Mouse (Mus musculus) monocyte, adult 5-6 weeks (primary cell): ENCODE data around the gene Nradd. TPM values are rescaled to one million over a fixed set of nuclear protein-coding genes. Genes with fewer than 3 reads are reported as not detected.
A peak's percentile ranks its signal among the peaks of the same experiment; 100 is the strongest.

Source experiments
- ATAC-seq: fragments of 153-309, 156-312 bp; replicated peaks from 2 replicates; pipeline ENCODE4 v1.8.0; 2017; ENCODE audit warnings: mild to moderate bottlenecking; ENCODE audit not compliant: low TSS enrichment, insufficient number of reproducible peaks, severe bottlenecking, poor library complexity, low FRiP score
- total RNA-seq: library from RNA; stranded (forward); fragments of 200-1000, 200-491, 200-594 nt; gene quantifications from 3 replicates; pipeline ENCODE4 v1.2.3, GENCODE M21; 2017

Nradd gene
- 5.9 to 10.5 TPM (median 9.9 TPM) in 3 replicates for total RNA-seq

DNA sequence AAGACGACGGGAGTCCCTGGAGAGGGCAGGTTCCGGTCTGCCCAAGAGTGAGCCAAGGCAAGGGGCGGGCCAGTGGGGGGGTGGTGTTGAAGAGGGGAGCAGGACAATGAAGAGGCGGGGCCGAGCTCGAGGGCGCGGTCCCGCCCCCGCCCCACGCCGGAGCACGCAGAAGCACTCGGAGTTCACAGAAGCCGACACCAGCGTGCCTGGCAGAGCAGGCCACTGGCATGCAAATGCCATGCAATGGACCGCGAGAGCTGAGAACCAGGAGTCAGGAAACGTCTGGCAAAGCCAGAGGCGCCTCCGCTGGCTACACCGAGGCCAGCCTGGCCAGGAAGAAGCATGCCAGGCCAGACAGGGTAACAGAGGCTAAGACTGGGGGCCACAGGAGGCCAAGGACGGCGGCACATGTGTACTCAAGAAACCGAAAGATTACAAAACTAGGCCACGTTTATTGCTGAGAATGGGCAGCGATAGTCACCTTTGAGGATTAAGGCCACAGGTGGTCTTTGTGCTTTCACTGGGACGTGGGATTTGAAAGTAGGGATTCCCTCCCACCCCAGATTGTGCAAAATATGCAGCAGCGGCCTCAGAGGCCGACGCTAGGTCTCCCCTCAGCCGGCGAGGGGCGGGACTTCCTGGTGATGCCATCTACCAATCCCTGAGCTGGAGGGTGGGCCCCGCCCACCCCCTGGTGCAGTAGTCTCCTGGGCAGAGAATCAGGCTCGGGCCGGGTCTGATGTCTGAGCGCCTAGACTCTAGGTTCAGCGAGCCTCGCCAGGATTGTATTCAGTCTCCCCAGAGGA lies at the start of gene Nradd:
TSS of gene Nradd (minus strand) at position 92 of the 806 bp plus-strand sequence.
- ATAC-seq: no peak

DNA sequence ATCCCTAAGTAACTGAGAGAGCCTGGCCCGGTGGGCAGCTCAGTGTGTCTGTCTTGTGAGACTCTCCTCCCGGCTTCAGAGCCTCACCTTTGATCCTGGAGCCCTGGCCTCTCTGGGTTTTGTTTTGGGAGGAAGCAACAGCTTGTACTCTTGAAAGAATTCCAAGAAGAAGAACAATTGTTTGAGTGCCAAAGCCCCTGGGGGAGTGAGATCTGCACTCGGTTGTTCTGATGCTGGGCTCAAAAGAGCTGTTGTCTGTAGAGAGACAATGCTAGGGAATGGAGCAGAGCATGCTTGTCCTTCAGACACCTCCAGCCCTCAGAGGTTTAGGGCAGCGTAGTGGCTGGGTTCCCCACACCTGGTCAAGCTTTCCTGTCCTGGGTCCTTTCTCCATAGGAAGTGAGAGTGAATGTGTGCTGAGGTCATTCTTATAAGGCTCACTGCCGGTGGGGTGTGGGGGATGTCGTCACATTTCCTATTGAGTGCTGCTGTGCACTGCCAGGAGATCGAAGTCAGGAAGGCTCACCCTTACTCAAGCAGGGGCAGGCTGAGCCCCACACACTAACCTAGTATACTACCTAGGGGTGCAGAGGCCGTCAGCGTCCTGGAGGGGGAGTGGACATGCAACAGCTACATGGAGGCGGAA lies 49.0 kb upstream of the Nradd start:
- no peak for ATAC-seq

DNA sequence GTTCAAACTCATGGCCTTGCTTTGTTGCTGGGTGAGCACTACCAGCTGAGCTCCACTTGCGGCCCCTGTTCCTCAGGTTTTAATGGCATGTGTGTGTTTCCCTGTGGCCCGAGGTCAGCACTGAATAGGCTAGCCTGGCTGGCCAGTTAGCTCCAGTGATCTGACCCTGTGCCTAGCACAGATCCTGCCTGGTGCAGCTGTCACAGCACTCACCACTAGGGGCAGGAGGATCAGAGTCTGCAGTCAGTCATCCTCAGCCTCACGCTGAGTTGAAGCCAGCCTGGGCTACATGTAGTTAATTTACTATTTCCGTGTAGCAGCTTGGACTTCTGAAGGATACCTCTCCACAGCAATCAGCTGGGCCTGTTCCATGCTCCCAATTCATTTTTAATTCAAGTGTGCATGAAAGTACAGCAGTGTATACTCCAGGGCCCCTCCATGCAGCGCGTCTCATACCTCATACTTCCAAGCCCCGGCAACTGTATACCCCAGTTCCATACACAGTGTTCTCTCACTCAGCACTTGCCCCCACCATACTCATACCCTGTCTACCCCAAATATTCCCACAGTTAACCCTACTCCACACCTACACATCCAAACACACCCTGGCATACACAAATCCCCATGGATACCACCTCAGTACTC lies 48.3 kb upstream of the Nradd start:
- ATAC-seq: 0 out of 2 replicates have a peak, but pooled peaks have one; percentile 44

DNA sequence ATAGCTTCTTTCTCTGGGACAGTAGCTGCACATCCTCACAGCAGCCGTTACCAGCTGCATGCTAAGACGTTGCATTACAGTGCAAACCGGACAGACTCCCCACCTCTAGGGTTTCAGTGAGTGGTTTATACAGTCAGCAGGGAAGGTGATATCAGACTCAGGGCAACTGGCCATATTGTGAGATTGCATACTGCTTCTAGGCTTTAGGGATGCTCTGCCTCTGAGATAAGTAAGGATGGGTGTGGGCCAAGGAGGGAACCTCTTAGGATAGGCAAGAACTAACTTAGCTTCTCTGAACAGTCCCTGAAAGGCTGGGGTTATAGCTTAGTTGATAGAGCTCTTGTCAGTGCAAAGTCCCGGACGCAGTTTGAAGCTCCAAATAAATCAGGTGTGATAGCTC lies 45.5 kb upstream of the Nradd start:
- no peak for ATAC-seq

DNA sequence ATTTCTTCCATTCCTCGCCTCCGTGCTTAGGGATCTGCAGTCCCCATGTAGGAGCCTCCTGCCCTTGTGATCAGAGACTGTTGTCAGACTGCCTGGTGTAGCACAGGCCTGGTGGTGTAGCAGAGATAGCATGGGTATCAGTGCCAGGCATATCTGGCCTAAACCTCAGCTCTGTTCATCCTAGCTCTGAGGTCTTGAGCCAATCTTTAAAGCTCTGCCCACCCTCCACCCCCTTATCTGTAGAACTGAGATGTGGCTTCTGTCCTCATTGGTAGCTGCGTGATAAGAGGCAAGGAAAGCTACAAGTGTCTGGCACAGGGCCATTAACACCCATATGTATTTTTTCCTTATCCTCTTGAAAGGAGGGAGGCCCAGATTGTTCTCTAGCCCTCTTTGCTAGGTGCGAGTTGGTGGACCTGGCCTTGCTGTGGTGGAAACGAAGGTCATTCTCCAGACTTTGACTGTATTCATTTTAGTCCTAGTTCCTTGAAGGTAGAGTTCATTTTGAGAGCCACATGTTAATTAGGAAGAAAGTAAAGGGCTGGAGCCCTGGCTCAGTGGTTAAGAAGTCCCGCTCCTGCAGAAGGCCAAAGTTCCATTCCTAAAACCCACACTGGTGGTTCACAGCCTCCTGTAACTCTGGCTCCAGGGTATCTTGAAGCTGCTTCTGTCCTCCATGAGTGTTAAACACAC lies 44.5 kb upstream of the Nradd start:
- no peak for ATAC-seq

DNA sequence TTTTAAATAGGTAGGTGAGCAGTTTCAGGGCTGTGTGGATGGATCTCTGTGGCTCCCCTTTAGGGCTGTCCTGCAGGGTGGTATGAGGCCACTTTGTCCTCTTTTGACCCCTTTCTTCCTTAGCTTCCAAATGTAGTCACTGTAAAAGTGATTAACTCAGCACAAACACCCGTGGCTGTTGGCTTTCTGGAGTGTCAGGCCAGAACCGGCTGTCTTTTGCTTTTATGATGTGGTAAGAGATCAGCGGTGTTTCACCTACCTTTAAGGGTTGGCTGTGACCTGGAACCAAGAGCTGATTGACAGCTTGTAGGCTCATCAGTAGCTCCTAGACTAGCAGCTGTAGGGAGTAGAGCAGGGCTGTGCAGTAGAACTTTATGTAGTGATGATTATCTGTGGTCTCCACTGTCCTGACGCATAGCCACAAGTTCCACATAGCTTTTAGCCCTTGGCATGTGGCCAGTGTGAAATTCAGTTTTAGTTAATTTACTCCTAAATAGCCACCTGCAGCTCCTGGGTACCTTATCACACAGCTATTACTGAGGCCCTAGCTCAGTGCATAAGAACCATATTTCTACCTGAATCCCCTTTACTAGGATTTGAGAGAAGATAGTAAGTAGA lies 43.1 kb upstream of the Nradd start:
- ATAC-seq: no peak

DNA sequence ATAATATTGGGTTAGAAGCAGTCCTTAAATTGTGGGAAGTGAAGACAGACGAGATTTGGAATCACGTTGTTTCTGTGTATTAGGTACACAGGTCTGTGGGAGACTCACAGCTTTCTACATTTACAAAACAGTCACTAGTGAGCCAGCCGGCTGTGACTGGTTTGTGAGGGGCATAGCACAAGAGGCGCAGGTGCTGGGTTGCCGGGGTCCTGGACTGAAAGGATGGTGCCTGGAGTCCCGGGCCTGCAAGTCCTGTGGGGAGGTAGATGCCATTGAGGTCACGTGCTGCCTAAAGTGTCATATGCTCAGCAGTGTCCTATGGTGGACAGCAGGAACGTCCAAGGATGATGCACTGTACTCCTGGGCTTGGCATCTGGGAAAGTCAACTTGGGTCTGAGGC lies 42.1 kb upstream of the Nradd start:
- ATAC-seq: no peak

DNA sequence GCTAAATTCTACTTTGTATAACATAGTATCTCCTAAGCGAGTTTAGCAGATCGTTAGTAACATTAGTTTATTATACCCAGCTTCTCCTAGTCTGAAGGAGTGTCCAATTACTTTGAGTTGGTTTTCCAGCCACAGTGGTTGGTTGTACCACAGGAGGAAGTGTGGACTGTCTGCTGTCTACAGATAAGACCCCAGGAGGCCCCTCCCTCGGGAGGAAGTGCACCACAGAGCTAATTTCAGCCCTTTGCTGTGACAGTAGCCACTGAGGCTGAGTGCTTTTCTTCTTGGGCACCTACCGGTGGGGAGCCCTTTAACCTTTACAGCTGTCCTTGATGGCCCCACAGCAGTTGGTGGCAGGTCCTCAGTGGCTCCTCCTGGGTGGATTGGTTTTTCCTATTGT lies 41.7 kb upstream of the Nradd start:
- ATAC-seq: peak; percentile 60

DNA sequence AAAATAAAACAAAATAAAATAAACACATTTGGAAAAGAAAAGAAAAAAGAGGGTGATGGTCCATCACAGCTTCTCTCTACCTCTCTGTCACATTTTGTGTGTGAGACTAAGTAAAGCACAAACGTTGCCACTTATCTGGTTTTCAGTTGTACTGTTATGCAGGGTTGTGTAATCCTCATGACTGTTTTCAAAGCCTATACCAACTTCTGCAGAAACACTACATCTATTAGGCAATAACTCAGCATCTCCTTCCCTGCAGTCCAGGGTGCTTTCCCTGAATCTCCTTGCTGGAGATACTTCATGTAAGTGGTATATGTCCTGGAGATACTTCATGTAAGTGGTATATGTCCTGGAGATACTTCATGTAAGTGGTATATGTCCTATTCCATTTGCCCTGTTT lies 38.6 kb upstream of the Nradd start:
- peak; percentile 73 for ATAC-seq

DNA sequence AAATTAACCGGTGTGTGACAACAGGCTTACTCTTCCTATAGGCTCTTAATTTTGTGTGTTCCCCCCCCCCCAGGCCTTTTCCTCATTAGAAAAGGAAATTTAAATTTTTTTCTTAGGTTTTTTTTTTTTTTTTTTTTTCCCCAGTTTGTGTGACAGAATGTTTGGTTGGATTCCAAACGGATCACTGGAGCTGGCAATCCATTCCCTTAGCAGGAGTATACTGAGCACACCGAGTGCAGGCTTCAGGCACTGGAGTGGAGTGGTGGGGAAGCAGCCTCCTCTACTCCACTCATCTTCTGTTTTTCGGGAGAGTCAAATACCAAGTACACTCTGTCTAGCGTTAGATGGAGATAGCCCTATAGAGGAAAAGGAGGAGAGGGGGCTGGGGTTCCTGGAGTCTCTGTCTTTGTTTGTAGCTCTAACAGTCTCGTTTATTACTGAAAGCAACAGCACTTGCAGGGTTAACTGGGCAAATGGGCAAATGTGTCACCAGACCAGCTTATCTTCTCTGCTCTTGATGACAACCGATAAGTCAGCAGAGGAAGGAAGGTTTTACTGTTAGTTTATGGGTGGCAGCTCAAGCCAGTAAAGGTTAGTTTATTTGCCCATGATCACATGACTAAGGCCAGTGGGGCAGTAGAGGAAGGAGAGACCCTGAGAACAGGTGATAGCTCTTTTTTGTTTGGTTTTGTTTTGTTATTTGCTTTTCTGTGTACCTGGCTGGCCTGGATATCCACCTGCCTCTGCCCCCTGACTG lies 36.8 kb upstream of the Nradd start:
- no peak for ATAC-seq

DNA sequence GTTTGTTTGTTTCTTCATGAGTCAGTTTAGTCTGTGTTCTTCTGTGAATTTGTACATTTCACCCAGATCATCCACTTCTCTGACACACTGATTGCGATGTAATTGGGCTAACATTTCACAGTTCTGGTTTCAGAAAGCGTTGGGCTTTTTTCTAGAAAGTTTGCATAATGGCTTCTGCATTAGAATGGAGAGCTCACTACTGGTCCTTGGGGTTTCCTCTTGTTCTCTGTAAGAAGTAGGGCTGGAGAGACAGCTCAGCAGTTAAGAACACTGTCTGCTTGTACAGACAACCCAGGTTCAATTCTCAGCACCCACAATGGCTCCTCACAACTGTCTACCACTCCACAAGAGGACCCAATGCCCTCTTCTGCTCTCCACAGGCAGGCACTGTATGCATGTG lies 36.0 kb upstream of the Nradd start:
- ATAC-seq: no peak

DNA sequence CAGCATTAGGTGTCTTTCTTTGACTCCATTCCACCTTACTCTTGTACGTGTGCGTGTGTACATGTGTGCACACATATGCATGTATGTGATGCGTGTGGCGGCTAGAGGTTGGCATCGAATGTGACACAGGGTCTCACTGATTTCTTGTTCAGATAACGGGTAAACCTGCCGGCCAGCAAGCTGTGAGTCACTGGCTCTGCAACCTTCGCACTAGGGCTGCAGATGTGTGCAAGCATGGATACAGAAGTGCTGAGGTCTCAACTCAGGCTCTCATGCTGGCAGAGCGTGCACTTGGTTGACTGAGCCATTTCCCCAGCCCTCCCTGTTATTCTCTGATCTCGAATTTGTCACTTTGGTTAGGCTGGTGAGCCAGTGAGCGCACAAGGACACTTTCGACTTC lies 35.3 kb upstream of the Nradd start:
- no peak for ATAC-seq

DNA sequence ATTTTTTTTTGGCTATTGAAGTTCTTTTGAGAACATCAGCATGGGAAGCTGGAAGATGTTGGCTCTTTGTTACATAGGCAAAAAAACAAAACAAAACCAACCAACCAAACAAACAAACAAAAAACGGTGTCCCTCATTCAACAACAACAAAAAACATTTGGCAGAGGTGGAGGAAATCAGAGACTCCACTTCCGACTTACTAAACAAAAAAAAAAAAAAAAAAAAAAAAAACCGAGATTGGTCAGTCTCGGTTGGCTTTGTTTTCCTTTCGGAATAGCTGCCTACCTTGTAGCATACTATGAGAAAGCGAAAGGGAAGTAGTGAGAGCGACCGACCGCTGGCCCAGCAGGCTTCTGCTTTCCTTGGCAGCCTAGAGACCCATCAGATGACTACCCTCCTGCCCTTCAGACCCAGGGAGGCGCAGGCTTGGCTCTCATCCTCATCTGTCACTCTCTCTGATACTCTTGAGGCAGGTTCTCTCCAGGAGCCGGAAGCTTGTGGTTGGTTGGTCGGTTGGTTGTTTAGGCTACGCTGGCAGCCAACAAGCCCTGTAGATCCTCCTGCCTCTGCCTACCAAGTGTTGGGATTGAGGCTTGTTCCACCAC lies 33.3 kb upstream of the Nradd start:
- ATAC-seq: peak; percentile 54

DNA sequence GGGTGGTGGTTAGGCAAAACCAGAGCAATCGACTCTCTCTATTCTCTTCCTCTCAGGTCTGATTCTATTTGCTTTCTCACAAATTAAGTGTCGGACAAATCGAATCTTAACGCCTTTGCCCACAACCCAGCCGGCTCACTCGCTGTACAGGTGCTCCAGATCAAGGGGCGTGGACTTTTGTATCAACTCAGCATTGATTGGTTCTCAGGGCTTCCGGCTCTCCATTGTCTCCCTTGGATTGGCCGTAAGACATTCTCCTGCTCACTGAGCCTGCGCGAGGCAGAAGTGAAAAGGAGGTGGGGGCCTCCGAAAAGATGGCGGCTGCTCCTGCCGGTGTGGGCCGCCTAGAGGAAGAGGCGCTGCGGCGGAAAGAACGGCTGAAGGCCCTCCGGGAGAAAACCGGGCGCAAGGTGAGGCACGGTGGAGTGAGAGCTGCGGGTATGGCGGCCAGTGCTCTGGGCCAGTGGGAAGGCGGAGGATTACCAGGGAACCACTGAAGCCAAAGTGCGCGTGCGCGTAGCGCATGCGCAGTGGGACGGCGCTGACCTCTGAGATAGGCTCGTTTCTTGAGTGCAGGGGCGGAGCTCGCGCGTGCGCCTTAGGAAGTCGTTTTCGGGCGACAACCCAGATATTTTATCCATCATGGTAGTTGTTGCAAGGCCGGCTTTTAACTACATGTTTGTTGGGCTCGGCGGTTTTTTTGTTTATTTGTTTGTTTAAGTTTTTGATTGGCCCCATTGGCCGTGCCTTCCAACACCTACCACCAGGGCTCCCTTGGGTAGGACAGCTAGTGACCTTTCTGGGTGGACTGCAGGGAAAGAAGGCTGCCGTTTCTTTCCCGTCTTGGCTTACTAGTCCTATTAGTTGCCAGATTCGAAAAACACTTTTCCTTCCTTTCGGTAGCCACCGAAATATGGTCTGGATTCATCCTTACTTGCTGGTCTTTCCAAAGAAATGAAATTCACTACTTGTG lies 32.3 kb upstream of the Nradd start, which contains the start of gene Ccdc12:
TSS of gene Ccdc12 (plus strand) at position 255 of the 973 bp plus-strand sequence.
- peak; percentile 72 for ATAC-seq

DNA sequence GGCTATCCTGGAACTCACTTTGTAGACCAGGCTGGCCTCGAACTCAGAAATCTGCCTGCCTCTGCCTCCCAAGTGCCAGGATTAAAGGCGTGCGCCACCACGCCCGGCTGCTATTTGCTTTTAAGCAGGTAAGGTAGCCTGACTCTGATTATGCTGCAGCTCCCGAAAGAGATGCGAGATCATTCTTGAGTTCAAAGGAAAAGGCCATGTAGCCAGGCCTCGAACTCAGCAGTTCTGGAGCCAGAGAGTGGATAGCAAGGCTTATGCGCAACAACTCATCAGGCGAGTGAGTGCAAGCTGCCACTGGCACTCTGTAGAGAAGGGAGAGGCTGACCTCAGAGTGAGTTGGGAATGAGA lies 31.4 kb upstream of the Nradd start:
- no peak for ATAC-seq

DNA sequence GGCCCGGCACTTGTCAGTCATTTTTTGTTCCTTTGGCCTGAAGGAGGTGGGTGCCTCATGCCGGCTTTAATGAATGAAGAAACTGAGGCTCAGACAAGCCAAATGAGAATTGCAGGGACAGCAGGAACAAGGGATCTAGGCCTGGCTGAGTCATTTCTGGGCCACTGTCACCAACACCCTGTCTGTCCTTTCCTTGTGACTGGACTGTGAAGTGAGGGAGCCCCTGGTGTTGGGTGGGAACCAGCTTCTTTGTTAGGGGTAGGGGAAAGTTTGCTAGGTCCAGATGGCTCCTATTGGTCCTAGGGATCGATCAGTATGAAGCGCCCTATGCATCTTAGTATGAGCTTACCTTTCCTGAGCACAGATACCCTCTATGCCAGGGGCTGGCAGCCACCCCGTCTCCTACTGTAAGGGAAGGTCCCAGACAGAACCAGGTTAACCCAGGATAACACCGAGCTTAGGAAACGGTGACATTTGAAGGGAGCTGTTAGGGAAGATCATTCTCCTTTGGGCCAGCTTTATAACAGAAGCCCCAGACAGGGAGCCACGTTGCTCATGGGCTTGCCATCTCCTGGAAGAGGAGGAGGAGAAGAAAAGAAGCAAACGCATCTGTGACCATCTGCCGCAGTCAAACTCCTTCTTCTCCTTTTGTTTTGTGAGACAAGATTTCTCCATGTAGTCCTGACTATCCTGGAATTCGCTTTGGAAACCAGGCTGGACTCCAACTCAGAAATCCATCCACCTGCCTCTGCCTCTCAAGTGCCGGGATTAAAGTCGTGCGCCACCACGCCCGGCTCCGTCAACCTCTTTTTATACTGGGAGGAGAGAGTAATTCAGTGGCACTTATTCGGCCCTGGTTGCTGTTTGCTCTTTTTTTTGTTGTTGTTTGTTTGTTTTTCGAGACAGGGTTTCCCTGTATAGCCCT lies 30.7 kb upstream of the Nradd start:
- ATAC-seq: no peak
